Mouse (Mus musculus) left cerebral cortex, adult 8-10 months (tissue): ENCODE data around the gene Entpd5. TPM values are rescaled to one million over a fixed set of nuclear protein-coding genes. Genes with fewer than 3 reads are reported as not detected.

Experiments used
- DNase-seq, 2 experiments: peaks; one replicate each; pipeline ENCODE4 v3.0.0; 2022; ENCODE audit warnings: low spot score in 2 of 2
- total RNA-seq, 4 experiments: library from RNA; stranded (reverse); gene quantifications; 2 replicates each; pipeline ENCODE4 v1.2.4; 2022

The Entpd5 gene
- total RNA-seq, 4 experiments from 2014 or later = 23.5 to 29.7 (median 27.0) TPM

GRCm38 (mm10) chr12:84336963-84337625 lies 71.7 kb downstream of the Entpd5 start:
- DNase-seq = no peak

DNA sequence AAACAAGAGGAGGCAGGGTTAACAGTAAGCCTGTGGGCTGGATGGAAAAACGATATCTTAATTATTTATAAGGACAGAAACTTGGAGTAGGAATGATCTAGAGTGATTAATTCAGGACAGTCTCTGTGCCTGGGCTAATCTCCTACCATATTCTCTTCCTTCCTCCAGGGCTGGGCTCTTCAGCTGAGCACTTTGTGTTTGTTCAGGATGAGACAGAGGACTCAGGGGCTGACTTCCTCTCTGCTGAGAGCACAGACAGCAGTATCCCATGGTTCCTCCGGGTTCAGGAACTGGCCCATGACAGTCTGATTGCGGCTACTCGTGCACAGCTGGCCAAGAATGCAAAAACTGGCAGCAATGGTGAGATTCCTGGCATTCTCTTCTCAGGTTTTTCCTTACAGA lies 81.7 kb downstream of the Entpd5 start:
- no peak for DNase-seq

Other genes starting within 250 kb of the Entpd5 start
- 10 to 100 TPM; 17.8 to 23.3 (median 20.3) TPM for gene Elmsan1, start 190.1 kb downstream of the Entpd5 start, total RNA-seq
- 10 to 100 TPM; 37.4 to 42.8 (median 42.2) TPM for gene Ptgr2, start 123.8 kb downstream of the Entpd5 start, total RNA-seq
- 10 to 100 TPM; 30.9 to 40.4 (median 33.1) TPM for gene Zfp410, start 92.2 kb downstream of the Entpd5 start, total RNA-seq
- 10 to 100 TPM; 22.0 to 28.3 (median 25.2) TPM for gene Coq6, start 47.4 kb downstream of the Entpd5 start, total RNA-seq
- 10 to 100 TPM; 10.5 to 13.1 (median 12.2) TPM for gene Fam161b, start 47.2 kb downstream of the Entpd5 start, total RNA-seq
- gene Bbof1, start within 50 bp of the Entpd5 start, total RNA-seq = 1 to 10 TPM; 5.8 to 8.9 (median 6.2) TPM
- 10 to 100 TPM; 11.7 to 15.2 (median 13.5) TPM for gene Rnf113a2, start 8.2 kb upstream of the Entpd5 start, total RNA-seq
- 10 to 100 TPM; 55.8 to 70.5 (median 60.5) TPM for gene Aldh6a1, start 42.0 kb upstream of the Entpd5 start, total RNA-seq
- 10 to 100 TPM; 23.4 to 29.7 (median 27.4) TPM for gene Lin52, start 42.4 kb upstream of the Entpd5 start, total RNA-seq
- under 1 TPM; 0.17 to 0.39 (median 0.29) TPM for gene Vsx2, start 160.7 kb upstream of the Entpd5 start, total RNA-seq
- 10 to 100 TPM in 3 of 4 experiments, 1 to 10 TPM in 1; 10.0 to 11.7 (median 10.9) TPM for gene Abcd4, start 208.4 kb upstream of the Entpd5 start, total RNA-seq
- under 1 TPM in 3 of 4 experiments, not detected in 1; 0.15 to 0.53 (median 0.28) TPM for gene Vrtn, start 232.0 kb upstream of the Entpd5 start, total RNA-seq